Mouse (Mus musculus) T-helper 17 cell (primary cell): ENCODE data around the gene Actg1.

ENCODE experiments used
- in situ Hi-C, 2 experiments: fragments of 300-600 bp; cut with MboI, MseI; formaldehyde crosslinking; loops; 1 replicate in 1 of 2; 2 replicates in 1 of 2; pipeline ENCODE4 v1.15.1; 2025; ENCODE audit warnings: high pct_unique_total_duplicates in 2 of 2

The Actg1 gene

GRCm38 (mm10) chr11:120347791-120348683, at the start of gene Actg1:
Actg1 (minus strand) TSS chr11:120348542.
- in situ Hi-C loops, result no loop called here

- in situ Hi-C loops, result no loop called here
Observed at GRCm38 (mm10) chr11:120397602-120398001, 49.3 kb upstream of the Actg1 start.

- in situ Hi-C loops, result no loop called here
Observed at GRCm38 (mm10) chr11:120395661-120396060, 47.3 kb upstream of the Actg1 start.

GRCm38 (mm10) chr11:120388580-120388979, 40.2 kb upstream of the Actg1 start:
- in situ Hi-C loops, result no loop called here

GRCm38 (mm10) chr11:120387157-120387556, 38.8 kb upstream of the Actg1 start:
- in situ Hi-C loops, result no loop called here

GRCm38 (mm10) chr11:120386632-120387031, 38.3 kb upstream of the Actg1 start:
- in situ Hi-C loops, result no loop called here

GRCm38 (mm10) chr11:120382509-120382908, 34.2 kb upstream of the Actg1 start:
- in situ Hi-C loops, result no loop called here

- in situ Hi-C loops, result no loop called here
Observed at GRCm38 (mm10) chr11:120381157-120381556, 32.8 kb upstream of the Actg1 start.

- in situ Hi-C loops, result no loop called here
Observed at GRCm38 (mm10) chr11:120380271-120380670, 31.9 kb upstream of the Actg1 start.

GRCm38 (mm10) chr11:120378611-120379540, 30.5 kb upstream of the Actg1 start, which contains the start of gene Faap100:
Faap100 (minus strand) TSS chr11:120378764.
- in situ Hi-C loops, result loop anchor here in 1 of 2 experiments (10.0 kb wide), 1 partner anchor 566 kb away; the partner anchor contains the start of gene Slc16a3

GRCm38 (mm10) chr11:120378031-120378610, 29.8 kb upstream of the Actg1 start:
- in situ Hi-C loops, result loop anchor here in 1 of 2 experiments (10.0 kb wide), 1 partner anchor 567 kb away; the partner anchor contains the start of gene Slc16a3

- in situ Hi-C loops, result loop anchor here in 1 of 2 experiments (10.0 kb wide), 1 partner anchor 567 kb away; the partner anchor contains the start of gene Slc16a3
Observed at GRCm38 (mm10) chr11:120377337-120377736, 29.0 kb upstream of the Actg1 start.

- in situ Hi-C loops, result loop anchor here in 1 of 2 experiments (10.0 kb wide), 1 partner anchor 568 kb away; the partner anchor contains the start of gene Slc16a3
Observed at GRCm38 (mm10) chr11:120376302-120377160, 28.2 kb upstream of the Actg1 start.

- in situ Hi-C loops, result loop anchor here in 1 of 2 experiments (10.0 kb wide), 1 partner anchor 569 kb away; the partner anchor contains the start of gene Slc16a3
Observed at GRCm38 (mm10) chr11:120375324-120375723, 27.0 kb upstream of the Actg1 start.

- in situ Hi-C loops, result loop anchor here in 1 of 2 experiments (10.0 kb wide), 1 partner anchor 571 kb away; the partner anchor contains the start of gene Slc16a3
Observed at GRCm38 (mm10) chr11:120373820-120374586, 25.7 kb upstream of the Actg1 start.

- in situ Hi-C loops, result loop anchor here in 1 of 2 experiments (10.0 kb wide), 1 partner anchor 572 kb away; the partner anchor contains the start of gene Slc16a3
Observed at GRCm38 (mm10) chr11:120373025-120373424, 24.7 kb upstream of the Actg1 start.

GRCm38 (mm10) chr11:120369656-120370055, 21.3 kb upstream of the Actg1 start:
- in situ Hi-C loops, result loop anchor here in 1 of 2 experiments (10.0 kb wide), 1 partner anchor 575 kb away; the partner anchor contains the start of gene Slc16a3

- in situ Hi-C loops, result no loop called here
Observed at GRCm38 (mm10) chr11:120366443-120367027, 18.2 kb upstream of the Actg1 start.

GRCm38 (mm10) chr11:120362891-120363290, 14.5 kb upstream of the Actg1 start:
- in situ Hi-C loops, result no loop called here
